Mouse (Mus musculus) CH12.LX (cell line): ENCODE data around the gene Mospd3.

Experiments used
- CTCF ChIP-seq, 2 experiments: IDR thresholded peaks in 1 of 2; conservative IDR thresholded peaks in 1 of 2; 2 replicates each; pipeline ENCODE4 v1.5.1; 2011 to 2012; ENCODE audit warnings: low read depth in 2 of 2, low read length in 2 of 2, improper control_type of control experiment in 1 of 2, inconsistent platforms in 1 of 2, mild to moderate bottlenecking in 1 of 2, moderate library complexity in 1 of 2
- EP300 ChIP-seq: IDR thresholded peaks from 2 replicates; pipeline ENCODE4 v1.6.1; 2011; ENCODE audit warnings: low read length, improper control_type of control experiment
- ETS1 ChIP-seq: conservative IDR thresholded peaks from 2 replicates; pipeline ENCODE4 v1.6.1; 2012; ENCODE audit warnings: low read depth, mild to moderate bottlenecking, inconsistent platforms, low read length, improper control_type of control experiment, moderate library complexity
- KAT2A ChIP-seq: IDR thresholded peaks from 2 replicates; pipeline ENCODE4 v1.6.1; 2012; ENCODE audit warnings: low read length, improper control_type of control experiment, inconsistent platforms; ENCODE audit not compliant: insufficient replicate concordance
- MAZ ChIP-seq: IDR thresholded peaks from 2 replicates; pipeline ENCODE4 v1.6.1; 2012; ENCODE audit warnings: low read depth, mild to moderate bottlenecking, inconsistent platforms, low read length, improper control_type of control experiment, moderate library complexity
- RAD21 ChIP-seq: IDR thresholded peaks from 2 replicates; pipeline ENCODE4 v1.6.1; 2011; ENCODE audit warnings: low read depth, mild to moderate bottlenecking, low read length, improper control_type of control experiment, moderate library complexity
- USF1 ChIP-seq: IDR thresholded peaks from 2 replicates; pipeline ENCODE4 v1.6.1; 2014; ENCODE audit warnings: low read depth, mild to moderate bottlenecking, inconsistent platforms, low read length, improper control_type of control experiment

GRCm38 (mm10) chr5:137569031-137569430, 31.8 kb downstream of the Mospd3 start:
- TF ChIP-seq USF1, result no peak
- no peak for TF ChIP-seq KAT2A
- TF ChIP-seq ETS1, result no peak
- TF ChIP-seq MAZ, result no peak
- TF ChIP-seq EP300, result no peak
- TF ChIP-seq CTCF (conservative IDR thresholded peaks at IDR 0.05 in 1 of 2, IDR thresholded peaks at IDR 0.05 in 1 of 2; ENCODE audit: low read depth in 2 of 2, low read length in 2 of 2), result no peak
- no peak for TF ChIP-seq RAD21
